Mouse (Mus musculus) thymus, adult 2 months (tissue): ENCODE results near the gene Nell2.

Experiments used
- CTCF ChIP-seq: fragments of 200-500 bp; IDR thresholded peaks from 2 replicates; pipeline ENCODE4 v1.5.1; 2012; ENCODE audit warnings: mild to moderate bottlenecking, control low read depth, low read length, moderate library complexity, borderline replicate concordance; ENCODE audit not compliant: control insufficient read depth, poor library complexity, insufficient read depth; ENCODE audit errors: extremely low read depth
- POLR2A ChIP-seq: fragments of 200-500 bp; IDR thresholded peaks from 2 replicates; pipeline ENCODE4 v1.6.1; 2012; ENCODE audit warnings: mild to moderate bottlenecking, low read length, control low read depth, moderate library complexity; ENCODE audit not compliant: control insufficient read depth, poor library complexity, insufficient read depth; ENCODE audit errors: extremely low read depth

GRCm38 (mm10) chr15:95481585-95481984 is 46.8 kb downstream of the Nell2 start:
- TF ChIP-seq CTCF = no peak
- no peak for TF ChIP-seq POLR2A
